Mouse (Mus musculus): ENCODE measurements around the gene Fam166b. TPM values are rescaled to one million over a fixed set of nuclear protein-coding genes. Genes with fewer than 3 reads are reported as not detected.
A peak's percentile ranks its signal among the peaks of the same experiment; 100 is the strongest.

Gene Fam166b
- polyA plus RNA-seq, 1 experiment from 2014 or later, result not detected

GRCm38 (mm10) chr4:43442456-43443361 lies 13.8 kb upstream of the Fam166b start:
- peak overlapping the region; percentile 95 for H3K9ac ChIP-seq (ENCODE audit: low read length)
- peaks cover 9% of the 10 kb centered on the region for H3K4me1 ChIP-seq (ENCODE audit: control insufficient read depth, insufficient read depth, low read length)

DNA sequence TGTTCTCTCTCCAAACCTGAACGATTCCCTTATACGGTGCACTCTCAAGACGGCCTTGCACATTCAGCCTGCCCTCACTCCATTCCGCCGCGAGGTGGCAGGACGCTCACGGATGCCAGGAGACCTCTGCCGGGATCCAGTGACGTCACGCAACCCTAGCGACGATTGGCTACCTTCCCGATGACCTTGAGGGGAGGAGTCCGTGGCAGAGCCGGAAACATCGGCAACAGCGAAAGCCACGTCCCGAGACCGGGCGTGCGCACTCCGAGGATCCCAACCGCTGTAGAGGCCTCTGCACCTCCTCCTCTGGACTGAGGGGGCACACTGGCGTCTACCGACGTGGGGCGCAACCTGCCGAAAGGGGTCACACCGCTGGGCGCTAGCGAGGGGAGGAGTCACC lies 13.1 kb upstream of the Fam166b start:
- under 1% methylated on average over 33 of the region's 33 CpGs for WGBS
- Histone ChIP-seq H3K27ac (replicated peaks; ENCODE audit: low read depth, low read length) (peak overlapping the region; percentile 81), H3K4me2 (ENCODE audit: low read depth, severe bottlenecking) (peak overlapping the region; percentile 92), H3K36me3 (ENCODE audit: control insufficient read depth, insufficient read depth, low read length) (peaks cover 6% of the 10 kb centered on the region), H3K9ac (ENCODE audit: low read length) (peak overlapping the region; percentile 95), H3K4me3 (ENCODE audit: low read depth, low read length) (peak overlapping the region; percentile 80), H3K9me3 (ENCODE audit: control insufficient read depth, low read length) (no peaks in the 10 kb centered on the region), H3K4me1 (ENCODE audit: control insufficient read depth, insufficient read depth, low read length) (peaks cover 9% of the 10 kb centered on the region), H3K27me3 (ENCODE audit: control insufficient read depth, insufficient read depth, low read length) (no peaks in the 10 kb centered on the region)
- ATAC-seq (ENCODE audit: insufficient number of reproducible peaks, low FRiP score, low TSS enrichment, low read depth) (peak; percentile 92), DNase-seq (ENCODE audit: low spot score) (peak; percentile 100)

More at GRCm38 (mm10) chr4:43442456-43443361, 13.8 kb upstream of the Fam166b start:
- H3K36me3 ChIP-seq (ENCODE audit: control insufficient read depth, insufficient read depth, low read length), result peaks cover 8% of the 10 kb centered on the region
- no peaks in the 10 kb centered on the region for H3K27me3 ChIP-seq (ENCODE audit: control insufficient read depth, insufficient read depth, low read length)
- H3K4me2 ChIP-seq (ENCODE audit: low read depth, severe bottlenecking), result peak overlapping the region; percentile 92
- peak; percentile 74 for ATAC-seq (ENCODE audit: insufficient number of reproducible peaks, low FRiP score, low TSS enrichment, low read depth)
- no peaks in the 10 kb centered on the region for H3K9me3 ChIP-seq (ENCODE audit: control insufficient read depth, low read length)
- peak; percentile 77 for DNase-seq (ENCODE audit: low spot score)
- WGBS, result under 1% methylated on average over 80 of the region's 88 CpGs
- peak overlapping the region; percentile 80 for H3K4me3 ChIP-seq (ENCODE audit: low read depth, low read length)
- peak overlapping the region; percentile 81 for H3K27ac ChIP-seq (replicated peaks; ENCODE audit: low read depth, low read length)

DNA sequence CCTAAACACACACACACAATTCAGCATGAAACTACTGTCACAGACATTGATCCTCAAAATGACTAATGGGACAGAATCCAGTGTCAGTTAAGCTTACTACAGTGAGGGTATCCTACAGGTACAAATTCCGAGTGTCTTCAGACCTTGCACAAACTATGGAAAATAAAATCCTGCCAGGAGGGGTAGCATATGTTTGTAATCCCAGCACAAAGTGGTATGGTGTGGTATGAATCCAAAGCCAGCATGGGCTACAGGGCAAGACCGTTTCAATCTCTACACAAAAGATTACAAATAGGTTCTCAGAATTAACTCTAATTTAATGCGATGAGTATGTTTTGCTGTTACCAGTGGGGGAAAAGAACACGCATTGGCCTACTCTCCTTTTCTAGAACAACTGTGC lies 12.7 kb upstream of the Fam166b start, which contains the start of gene Tesk1:
Gene Tesk1, plus strand, starts transcription at position 301 of the 400 bp plus-strand sequence.
- no peak for ATAC-seq (ENCODE audit: insufficient number of reproducible peaks, low FRiP score, low TSS enrichment, low read depth)
- peak within 1 kb of the TSS; percentile 92 for H3K4me2 ChIP-seq (ENCODE audit: low read depth, severe bottlenecking)
- WGBS, result 26% methylated on average over 4 of the region's 4 CpGs

DNA sequence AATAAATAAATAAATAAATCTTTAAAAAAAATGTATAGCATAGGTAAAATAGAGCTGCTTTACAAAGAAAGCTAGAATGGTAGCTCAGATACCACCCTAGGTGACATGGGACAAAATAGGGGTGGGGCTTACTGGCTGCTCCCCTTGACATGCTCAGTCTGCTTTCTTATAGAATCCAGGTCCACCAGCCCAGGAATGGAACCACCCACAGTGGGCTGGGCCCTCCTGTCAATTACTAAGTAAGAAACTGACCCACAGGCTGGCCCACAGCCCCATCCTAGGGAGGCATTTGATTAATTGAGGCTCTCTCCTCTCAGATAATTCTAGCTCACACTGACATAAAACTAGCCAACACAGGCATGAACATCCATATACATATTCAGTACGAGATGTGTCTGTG lies 3.9 kb upstream of the Fam166b start:
- no peaks in the 10 kb centered on the region for H3K9me3 ChIP-seq (ENCODE audit: control insufficient read depth, low read length)
- H3K4me2 ChIP-seq (ENCODE audit: low read depth, severe bottlenecking), result no peak overlapping the region
- no peaks in the 10 kb centered on the region for H3K4me1 ChIP-seq (ENCODE audit: control insufficient read depth, insufficient read depth, low read length)
- no peak overlapping the region for H3K4me3 ChIP-seq (ENCODE audit: low read depth, low read length)
- no peaks in the 10 kb centered on the region for H3K36me3 ChIP-seq (ENCODE audit: control insufficient read depth, insufficient read depth, low read length)
- WGBS, result 85% methylated on average over 1 of the region's 1 CpGs
- no peak for ATAC-seq (ENCODE audit: insufficient number of reproducible peaks, low FRiP score, low TSS enrichment, low read depth)
- peaks cover 16% of the 10 kb centered on the region for H3K27me3 ChIP-seq (ENCODE audit: control insufficient read depth, insufficient read depth, low read length)
- no peak overlapping the region for H3K9ac ChIP-seq (ENCODE audit: low read length)
- no peak for DNase-seq (ENCODE audit: low spot score)
- no peak overlapping the region for H3K27ac ChIP-seq (replicated peaks; ENCODE audit: low read depth, low read length)

More for the DNA sequence above, 12.7 kb upstream of the Fam166b start, which contains the start of gene Tesk1:
- H3K36me3 ChIP-seq (ENCODE audit: control insufficient read depth, insufficient read depth, low read length), result peaks cover 2% of the 10 kb centered on the region
- peak within 1 kb of the TSS; percentile 95 for H3K9ac ChIP-seq (ENCODE audit: low read length)
- H3K27me3 ChIP-seq (ENCODE audit: control insufficient read depth, insufficient read depth, low read length), result no peaks in the 10 kb centered on the region
- no peaks in the 10 kb centered on the region for H3K9me3 ChIP-seq (ENCODE audit: control insufficient read depth, low read length)
- peak within 1 kb of the TSS; percentile 80 for H3K4me3 ChIP-seq (ENCODE audit: low read depth, low read length)
- no peak for DNase-seq (ENCODE audit: low spot score)
- H3K27ac ChIP-seq (replicated peaks; ENCODE audit: low read depth, low read length), result peak within 1 kb of the TSS; percentile 81
- H3K4me1 ChIP-seq (ENCODE audit: control insufficient read depth, insufficient read depth, low read length), result peaks cover 9% of the 10 kb centered on the region

GRCm38 (mm10) chr4:43431690-43432089 lies 2.8 kb upstream of the Fam166b start:
- H3K4me3 ChIP-seq (ENCODE audit: low read depth, low read length), result no peak overlapping the region
- H3K27ac ChIP-seq (replicated peaks; ENCODE audit: low read depth, low read length), result no peak overlapping the region
- no peak overlapping the region for H3K9ac ChIP-seq (ENCODE audit: low read length)
- WGBS, result 7% methylated on average over 4 of the region's 4 CpGs
- no peaks in the 10 kb centered on the region for H3K4me1 ChIP-seq (ENCODE audit: control insufficient read depth, insufficient read depth, low read length)
- H3K9me3 ChIP-seq (ENCODE audit: control insufficient read depth, low read length), result no peaks in the 10 kb centered on the region
- H3K36me3 ChIP-seq (ENCODE audit: control insufficient read depth, insufficient read depth, low read length), result no peaks in the 10 kb centered on the region
- no peak overlapping the region for H3K4me2 ChIP-seq (ENCODE audit: low read depth, severe bottlenecking)
- H3K27me3 ChIP-seq (ENCODE audit: control insufficient read depth, insufficient read depth, low read length), result peaks cover 27% of the 10 kb centered on the region
- ATAC-seq (ENCODE audit: insufficient number of reproducible peaks, low FRiP score, low TSS enrichment, low read depth) (no peak), DNase-seq (ENCODE audit: low spot score) (peak; percentile 87)

- no peak for ATAC-seq (ENCODE audit: insufficient number of reproducible peaks, low FRiP score, low TSS enrichment, low read depth)
- H3K4me2 ChIP-seq (ENCODE audit: low read depth, severe bottlenecking), result no peak overlapping the region
- H3K27me3 ChIP-seq (ENCODE audit: control insufficient read depth, insufficient read depth, low read length), result peaks cover 51% of the 10 kb centered on the region
- H3K4me3 ChIP-seq (ENCODE audit: low read depth, low read length), result no peak overlapping the region
- no peak for DNase-seq (ENCODE audit: low spot score)
- H3K27ac ChIP-seq (replicated peaks; ENCODE audit: low read depth, low read length), result no peak overlapping the region
- H3K4me1 ChIP-seq (ENCODE audit: control insufficient read depth, insufficient read depth, low read length), result peaks cover 4% of the 10 kb centered on the region
- H3K9me3 ChIP-seq (ENCODE audit: control insufficient read depth, low read length), result no peaks in the 10 kb centered on the region
- no peaks in the 10 kb centered on the region for H3K36me3 ChIP-seq (ENCODE audit: control insufficient read depth, insufficient read depth, low read length)
- WGBS, result 29% methylated on average over 16 of the region's 16 CpGs
- no peak overlapping the region for H3K9ac ChIP-seq (ENCODE audit: low read length)
Observed at GRCm38 (mm10) chr4:43428180-43428861, 613 bp downstream of the Fam166b start.

- DNase-seq (ENCODE audit: low spot score) (no peak), ATAC-seq (ENCODE audit: insufficient number of reproducible peaks, low FRiP score, low TSS enrichment, low read depth) (no peak)
- Histone ChIP-seq H3K27me3 (ENCODE audit: control insufficient read depth, insufficient read depth, low read length) (peaks cover 51% of the 10 kb centered on the region), H3K9ac (ENCODE audit: low read length) (no peak overlapping the region), H3K4me1 (ENCODE audit: control insufficient read depth, insufficient read depth, low read length) (peaks cover 4% of the 10 kb centered on the region), H3K4me3 (ENCODE audit: low read depth, low read length) (peak overlapping the region; percentile 10; the same call in 1 of the 2 replicates), H3K4me2 (ENCODE audit: low read depth, severe bottlenecking) (peak overlapping the region; percentile 15; the same call in 1 of the 2 replicates), H3K9me3 (ENCODE audit: control insufficient read depth, low read length) (no peaks in the 10 kb centered on the region), H3K27ac (replicated peaks; ENCODE audit: low read depth, low read length) (no peak overlapping the region), H3K36me3 (ENCODE audit: control insufficient read depth, insufficient read depth, low read length) (no peaks in the 10 kb centered on the region; the same call in 1 of the 2 replicates)
- WGBS, result 22% methylated on average over 23 of the region's 23 CpGs
Observed at GRCm38 (mm10) chr4:43427501-43428179, 1.3 kb downstream of the Fam166b start.

GRCm38 (mm10) chr4:43426487-43426886 lies 2.4 kb downstream of the Fam166b start:
- no peaks in the 10 kb centered on the region for H3K9me3 ChIP-seq (ENCODE audit: control insufficient read depth, low read length)
- peak overlapping the region; percentile 12; the same call in 1 of the 2 replicates for H3K9ac ChIP-seq (ENCODE audit: low read length)
- H3K4me2 ChIP-seq (ENCODE audit: low read depth, severe bottlenecking), result no peak overlapping the region
- peaks cover 4% of the 10 kb centered on the region for H3K4me1 ChIP-seq (ENCODE audit: control insufficient read depth, insufficient read depth, low read length)
- ATAC-seq (ENCODE audit: insufficient number of reproducible peaks, low FRiP score, low TSS enrichment, low read depth), result no peak
- H3K4me3 ChIP-seq (ENCODE audit: low read depth, low read length), result no peak overlapping the region
- H3K36me3 ChIP-seq (ENCODE audit: control insufficient read depth, insufficient read depth, low read length), result peaks cover 3% of the 10 kb centered on the region; the same call in 1 of the 2 replicates
- no peak for DNase-seq (ENCODE audit: low spot score)
- peaks cover 51% of the 10 kb centered on the region for H3K27me3 ChIP-seq (ENCODE audit: control insufficient read depth, insufficient read depth, low read length)
- WGBS, result 43% methylated on average over 10 of the region's 10 CpGs
- H3K27ac ChIP-seq (replicated peaks; ENCODE audit: low read depth, low read length), result no peak overlapping the region
